Mouse (Mus musculus) liver (tissue): Measurements from ENCODE around the gene Nek10.
"Not testable (repeated sequence)": the region's sequence is repeated elsewhere in the genome, so short reads cannot be mapped to it uniquely, and the experiment has no call there.

Source experiments
- DNase-seq: peaks from one replicate; pipeline ENCODE4 v3.0.0-alpha.2; 2020; ENCODE audit warnings: mixed read lengths

Gene Nek10

GRCm38 (mm10) chr14:14991642-14992041, 188.4 kb downstream of the Nek10 start:
- DNase-seq, result no peak

DNA sequence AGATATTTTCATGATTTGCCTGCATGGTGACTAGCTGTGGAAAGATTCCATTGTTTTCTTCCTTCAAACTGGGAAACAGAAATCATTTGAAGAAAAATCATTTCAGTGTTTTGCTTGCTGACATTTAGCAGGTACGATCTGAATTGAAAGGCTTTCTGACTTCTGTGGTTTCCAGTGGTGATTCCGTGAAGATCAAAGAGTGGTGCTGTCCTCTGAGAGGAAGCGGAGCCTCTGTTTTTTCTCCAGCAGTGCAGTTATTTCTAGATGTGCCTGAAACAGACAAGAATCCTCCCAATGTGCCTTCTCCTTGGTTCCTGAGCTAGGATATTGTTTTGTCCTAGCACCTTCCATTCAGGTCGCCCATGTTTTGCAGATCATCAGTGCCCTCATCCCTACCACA, 208.2 kb downstream of the Nek10 start:
- DNase-seq, result no peak

DNA sequence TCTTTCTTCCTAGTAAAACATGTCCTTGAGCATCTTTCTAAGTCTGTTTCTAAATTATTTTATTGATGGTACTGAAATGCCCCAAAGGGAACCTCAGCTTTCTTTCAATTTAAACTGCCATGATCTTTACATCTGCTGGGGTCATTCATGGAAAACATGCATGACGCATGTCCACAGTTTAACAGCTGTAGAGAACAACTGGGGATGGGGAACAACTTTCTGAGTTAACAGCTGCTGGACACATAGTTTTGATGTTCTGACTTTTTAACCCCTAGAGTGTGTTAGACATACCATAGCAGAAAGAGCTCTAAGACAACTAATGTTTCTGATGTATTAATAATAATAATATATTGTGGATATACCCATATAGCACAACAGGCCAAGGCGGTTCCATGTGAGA, 211.6 kb downstream of the Nek10 start:
- DNase-seq, result no peak

- DNase-seq, result not testable (repeated sequence)
Observed at GRCm38 (mm10) chr14:15030626-15031025, 227.4 kb downstream of the Nek10 start.

DNA sequence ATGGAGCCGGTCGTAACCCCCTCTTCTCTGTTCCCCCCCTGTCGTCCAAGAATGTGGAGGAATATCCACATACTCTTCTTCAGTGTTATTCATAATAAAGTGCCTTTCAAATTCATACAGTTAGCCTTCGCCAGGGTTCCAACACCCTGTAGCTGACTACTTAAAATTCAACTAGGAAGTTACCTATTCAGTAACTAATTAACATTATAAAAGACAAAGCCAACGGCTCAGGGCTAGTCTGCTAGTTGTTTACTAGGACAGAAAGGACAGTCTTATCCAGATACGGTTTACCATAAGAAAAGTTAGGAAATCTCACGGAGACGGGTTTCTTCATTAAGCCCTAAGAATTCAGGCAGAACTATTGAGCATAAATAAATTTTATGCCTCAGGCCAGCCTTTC, 231.4 kb downstream of the Nek10 start:
- not testable (repeated sequence) for DNase-seq

DNA sequence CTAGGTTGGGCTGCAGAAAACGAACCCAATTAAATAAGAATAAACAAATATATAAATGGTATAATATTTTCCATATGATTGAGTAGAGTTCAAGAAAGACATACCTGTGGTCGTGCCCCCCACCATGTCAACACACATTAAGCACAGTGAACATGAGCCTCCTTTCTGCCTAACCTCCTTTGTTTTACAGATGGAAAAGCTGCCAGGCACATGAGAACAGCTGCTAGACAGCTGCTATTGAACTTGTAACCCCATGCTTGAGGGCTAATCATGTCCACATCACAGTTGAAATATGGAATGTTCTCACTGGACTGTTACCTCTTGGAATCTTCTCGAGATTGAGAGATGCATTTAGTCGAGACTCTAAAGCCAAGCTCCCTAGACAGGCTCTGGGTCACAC, 245.0 kb downstream of the Nek10 start:
- DNase-seq, result no peak

- no peak for DNase-seq
Observed at GRCm38 (mm10) chr14:15061496-15061895, 258.3 kb downstream of the Nek10 start.
